Mouse (Mus musculus) cerebellum, adult 11-12 months (tissue): ENCODE measurements at regions not wholly inside any gene's neighbourhood (a gene's known extent, or its start where the extent isn't known, plus 50 kb on each side); places are given as distances from the start of the nearest gene placed in this dataset.

Experiments used
- DNase-seq: peaks from one replicate; pipeline ENCODE4 v3.0.0; 2022

- DNase-seq = no peak
Measured at GRCm38 (mm10) chr6:140934286-140934685, 205.2 kb downstream of the Gm11077 start.

GRCm38 (mm10) chr6:140938025-140938424, 208.9 kb downstream of the Gm11077 start:
- DNase-seq = no peak

GRCm38 (mm10) chr6:140946720-140947119, 217.6 kb downstream of the Gm11077 start:
- no peak for DNase-seq

GRCm38 (mm10) chr6:140950483-140950882, 221.4 kb downstream of the Gm11077 start:
- no peak for DNase-seq

GRCm38 (mm10) chr6:140953256-140953655, 224.2 kb downstream of the Gm11077 start:
- no peak for DNase-seq

GRCm38 (mm10) chr6:140953721-140954120, 224.6 kb downstream of the Gm11077 start:
- DNase-seq = peak; percentile 18

GRCm38 (mm10) chr6:140955751-140956521, 226.9 kb downstream of the Gm11077 start:
- no peak for DNase-seq

- no peak for DNase-seq
Measured at GRCm38 (mm10) chr6:140956522-140956863, 227.4 kb downstream of the Gm11077 start.

GRCm38 (mm10) chr6:140961987-140962386, 232.9 kb downstream of the Gm11077 start:
- DNase-seq = peak; percentile 44

GRCm38 (mm10) chr6:140962563-140962962, 233.5 kb downstream of the Gm11077 start:
- DNase-seq = peak; percentile 34

- no peak for DNase-seq
Measured at GRCm38 (mm10) chr6:140973732-140974131, 244.6 kb downstream of the Gm11077 start.

- no peak for DNase-seq
Measured at GRCm38 (mm10) chr6:140976989-140977388, 247.9 kb downstream of the Gm11077 start.

GRCm38 (mm10) chr6:140983610-140984009, 254.5 kb downstream of the Gm11077 start:
- DNase-seq = no peak

- no peak for DNase-seq
Measured at GRCm38 (mm10) chr6:140984249-140984648, 255.2 kb downstream of the Gm11077 start.

- peak; percentile 79 for DNase-seq
Measured at GRCm38 (mm10) chr6:140993643-140994580, 255.2 kb upstream of the Pde3a start.

- no peak for DNase-seq
Measured at GRCm38 (mm10) chr6:140995340-140996135, 253.5 kb upstream of the Pde3a start.

- DNase-seq = no peak
Measured at GRCm38 (mm10) chr6:140998069-140998468, 251.0 kb upstream of the Pde3a start.

- no peak for DNase-seq
Measured at GRCm38 (mm10) chr6:141000552-141000951, 248.5 kb upstream of the Pde3a start.

- no peak for DNase-seq
Measured at GRCm38 (mm10) chr6:141001306-141001705, 247.8 kb upstream of the Pde3a start.

- no peak for DNase-seq
Measured at GRCm38 (mm10) chr6:141015055-141015681, 233.9 kb upstream of the Pde3a start.

- no peak for DNase-seq
Measured at GRCm38 (mm10) chr6:141023501-141023900, 225.6 kb upstream of the Pde3a start.

- no peak for DNase-seq
Measured at GRCm38 (mm10) chr6:141027353-141027752, 221.7 kb upstream of the Pde3a start.

GRCm38 (mm10) chr6:141027787-141028186, 221.3 kb upstream of the Pde3a start:
- DNase-seq = no peak
